Mouse (Mus musculus): ENCODE results near the gene Tecpr1.

GRCm38 (mm10) chr5:144260464-144260863 is 37.0 kb upstream of the Tecpr1 start:
- TF ChIP-seq CTCF (IDR thresholded peaks at IDR 0.05; ENCODE audit: extremely low read depth, insufficient read depth, insufficient read length, insufficient replicate concordance) (no peak), POLR2A (IDR thresholded peaks at IDR 0.05; ENCODE audit: low read depth, low read length) (no peak)
